Mouse (Mus musculus): ENCODE data around the gene Cdh3. TPM values are rescaled to one million over a fixed set of nuclear protein-coding genes. Genes with fewer than 3 reads are reported as not detected.

Cdh3 gene
- polyA plus RNA-seq, 1 experiment: 0.02 TPM

- Histone ChIP-seq H3K79me3 (ENCODE audit: low read depth) (no peaks in the 10 kb centered on the region), H3K4me3 (ENCODE audit: insufficient read depth, poor library complexity, severe bottlenecking) (no peak overlapping the region), H3K79me2 (ENCODE audit: control insufficient read depth, insufficient read depth) (no peaks in the 10 kb centered on the region), H3K27me3 (ENCODE audit: control insufficient read depth, insufficient read depth, insufficient read length) (no peaks in the 10 kb centered on the region), H3ac (ENCODE audit: control insufficient read depth, insufficient read length, low read depth) (no peak overlapping the region), H3K36me3 (ENCODE audit: control insufficient read depth, insufficient read depth) (no peaks in the 10 kb centered on the region)
- TF ChIP-seq FOSL1 (IDR thresholded peaks at IDR 0.05; ENCODE audit: insufficient read depth, low read length, poor library complexity, severe bottlenecking) (no peak), CEBPB (IDR thresholded peaks at IDR 0.05; ENCODE audit: low read depth) (no peak), MYOG (IDR thresholded peaks at IDR 0.05; ENCODE audit: control insufficient read depth, extremely low read depth, insufficient read length) (no peak), MAX (IDR thresholded peaks at IDR 0.05) (no peak), USF1 (IDR thresholded peaks at IDR 0.05; ENCODE audit: low read depth) (no peak), MYOD1 (IDR thresholded peaks at IDR 0.05; ENCODE audit: control insufficient read depth, insufficient read length, low read depth) (no peak), CTCF (IDR thresholded peaks at IDR 0.05; ENCODE audit: control insufficient read depth, insufficient read depth, insufficient read length) (no peak)
These were observed 96.0 kb downstream of the Cdh3 start for GRCm38 (mm10) chr8:106606601-106607145.

Other genes with a start within 250 kb of the Cdh3 start
- 0.05 TPM for gene Smpd3, start 172.9 kb upstream of the Cdh3 start, polyA plus RNA-seq (2012; fragmentation: generic; extraction: Trizol)
- 3.8 TPM for gene Zfp90, start 95.6 kb upstream of the Cdh3 start, polyA plus RNA-seq (2012; fragmentation: generic; extraction: Trizol)
- gene 6030452D12Rik, start 10.4 kb upstream of the Cdh3 start, polyA plus RNA-seq (2012; fragmentation: generic; extraction: Trizol): not detected
- gene Gm10073, start 62.6 kb downstream of the Cdh3 start, polyA plus RNA-seq (2012; fragmentation: generic; extraction: Trizol): 107 TPM
- 0.01 TPM for gene Cdh1, start 92.5 kb downstream of the Cdh3 start, polyA plus RNA-seq (2012; fragmentation: generic; extraction: Trizol)
- 7.3 TPM for gene Tango6, start 172.2 kb downstream of the Cdh3 start, polyA plus RNA-seq (2012; fragmentation: generic; extraction: Trizol)

All from C2C12 (cell line).